Mouse (Mus musculus): Measurements from ENCODE around the gene Selp. TPM values are rescaled to one million over a fixed set of nuclear protein-coding genes. Genes with fewer than 3 reads are reported as not detected.

Gene Selp
- 0.75 and 1.2 TPM in 2 replicates for polyA plus RNA-seq (2015; fragmentation: Nextera tagmentation; extraction: Ambion mirVana)

- H3K9ac ChIP-seq (ENCODE audit: low read depth, low read length): no peak within 1 kb of the TSS
- no peak within 1 kb of the TSS for H3K4me2 ChIP-seq (ENCODE audit: low read depth, low read length)
- H3K36me3 ChIP-seq (ENCODE audit: control insufficient read depth, insufficient read depth): no peaks in the 10 kb centered on the region
- no peak for ATAC-seq (ENCODE audit: low read depth)
- no peaks in the 10 kb centered on the region for H3K9me3 ChIP-seq (replicated peaks; ENCODE audit: control insufficient read depth, low read length)
- H3K4me1 ChIP-seq (ENCODE audit: control insufficient read depth, low read depth, low read length): no peaks in the 10 kb centered on the region
- H3K27me3 ChIP-seq (ENCODE audit: control insufficient read depth, insufficient read depth, low read depth, low read length): no peaks in the 10 kb centered on the region
- no peak within 1 kb of the TSS for H3K27ac ChIP-seq (ENCODE audit: low read length)
- WGBS (ENCODE audit: insufficient replicate concordance): 35% methylated on average over 8 of the region's 8 CpGs
- H3K4me3 ChIP-seq (ENCODE audit: low read depth, low read length): no peak within 1 kb of the TSS
Observed at GRCm38 (mm10) chr1:164114947-164115493, at the start of gene Selp. Gene Selp (plus strand): TSS chr1:164115264.

DNA sequence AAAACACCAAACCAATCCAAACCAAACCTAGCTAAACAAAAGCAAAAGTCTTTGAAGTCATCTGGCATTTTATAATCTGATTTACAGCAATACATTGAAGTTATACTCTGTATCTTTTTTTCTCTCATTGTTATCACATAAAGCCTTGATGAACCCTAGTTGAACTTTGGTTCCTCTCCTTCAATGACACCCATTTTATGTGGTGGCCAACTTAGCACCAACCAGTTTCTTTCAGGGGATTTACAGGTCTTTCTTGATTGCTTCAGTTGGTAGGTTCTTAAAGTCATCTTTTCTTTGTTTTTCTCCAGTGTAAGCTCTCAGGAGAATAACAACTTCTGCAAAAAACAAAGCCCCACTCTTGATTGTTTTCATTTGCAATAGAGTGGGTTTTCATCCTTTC is 45.8 kb upstream of the Selp start:
- no peaks in the 10 kb centered on the region for H3K9me3 ChIP-seq (replicated peaks; ENCODE audit: control insufficient read depth, low read length)
- no peaks in the 10 kb centered on the region; the same call in 1 of the 2 replicates for H3K4me1 ChIP-seq (ENCODE audit: control insufficient read depth, low read depth, low read length)
- no peak for ATAC-seq (ENCODE audit: low read depth)
- H3K27ac ChIP-seq (ENCODE audit: low read length): no peak overlapping the region
- H3K36me3 ChIP-seq (ENCODE audit: control insufficient read depth, insufficient read depth): no peaks in the 10 kb centered on the region
- no peak overlapping the region for H3K9ac ChIP-seq (ENCODE audit: low read depth, low read length)
- H3K27me3 ChIP-seq (ENCODE audit: control insufficient read depth, insufficient read depth, low read depth, low read length): no peaks in the 10 kb centered on the region
- no peak overlapping the region for H3K4me2 ChIP-seq (ENCODE audit: low read depth, low read length)
- no peak overlapping the region for H3K4me3 ChIP-seq (ENCODE audit: low read depth, low read length)

DNA sequence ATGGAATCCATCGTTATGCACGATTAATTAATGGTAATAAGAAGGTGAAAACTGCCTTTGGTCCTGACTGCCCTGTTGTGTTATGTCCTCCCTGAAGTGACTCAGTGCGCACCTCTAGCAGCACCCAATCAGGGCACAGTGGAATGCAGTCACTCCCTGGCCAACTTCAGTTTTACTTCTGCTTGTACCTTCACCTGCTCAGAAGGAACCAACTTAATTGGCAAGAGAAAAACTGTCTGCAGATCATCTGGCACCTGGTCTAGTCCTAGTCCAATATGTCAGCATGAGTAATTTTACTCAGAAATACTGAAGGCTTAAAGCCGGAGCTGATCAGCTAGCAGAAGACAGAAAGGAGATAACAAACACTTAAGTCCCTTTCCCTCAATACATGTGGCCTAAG is 44.6 kb upstream of the Selp start:
- no peak for ATAC-seq (ENCODE audit: low read depth)
- no peaks in the 10 kb centered on the region; the same call in 1 of the 2 replicates for H3K4me1 ChIP-seq (ENCODE audit: control insufficient read depth, low read depth, low read length)
- H3K9me3 ChIP-seq (replicated peaks; ENCODE audit: control insufficient read depth, low read length): no peaks in the 10 kb centered on the region
- no peaks in the 10 kb centered on the region for H3K36me3 ChIP-seq (ENCODE audit: control insufficient read depth, insufficient read depth)
- no peak overlapping the region for H3K27ac ChIP-seq (ENCODE audit: low read length)
- 62% methylated on average over 4 of the region's 4 CpGs for WGBS (ENCODE audit: insufficient replicate concordance)
- H3K4me3 ChIP-seq (ENCODE audit: low read depth, low read length): no peak overlapping the region
- H3K4me2 ChIP-seq (ENCODE audit: low read depth, low read length): no peak overlapping the region
- H3K9ac ChIP-seq (ENCODE audit: low read depth, low read length): no peak overlapping the region
- H3K27me3 ChIP-seq (ENCODE audit: control insufficient read depth, insufficient read depth, low read depth, low read length): no peaks in the 10 kb centered on the region

- Histone ChIP-seq H3K36me3 (ENCODE audit: control insufficient read depth, insufficient read depth) (no peaks in the 10 kb centered on the region), H3K4me2 (ENCODE audit: low read depth, low read length) (no peak overlapping the region), H3K9ac (ENCODE audit: low read depth, low read length) (no peak overlapping the region), H3K4me1 (ENCODE audit: control insufficient read depth, low read depth, low read length) (no peaks in the 10 kb centered on the region; the same call in 1 of the 2 replicates), H3K27ac (ENCODE audit: low read length) (no peak overlapping the region), H3K27me3 (ENCODE audit: control insufficient read depth, insufficient read depth, low read depth, low read length) (no peaks in the 10 kb centered on the region), H3K4me3 (ENCODE audit: low read depth, low read length) (no peak overlapping the region), H3K9me3 (replicated peaks; ENCODE audit: control insufficient read depth, low read length) (no peaks in the 10 kb centered on the region)
- WGBS (ENCODE audit: insufficient replicate concordance): 32% methylated on average over 7 of the region's 7 CpGs
- no peak for ATAC-seq (ENCODE audit: low read depth)
Observed at GRCm38 (mm10) chr1:164071111-164071510, 44.0 kb upstream of the Selp start.

DNA sequence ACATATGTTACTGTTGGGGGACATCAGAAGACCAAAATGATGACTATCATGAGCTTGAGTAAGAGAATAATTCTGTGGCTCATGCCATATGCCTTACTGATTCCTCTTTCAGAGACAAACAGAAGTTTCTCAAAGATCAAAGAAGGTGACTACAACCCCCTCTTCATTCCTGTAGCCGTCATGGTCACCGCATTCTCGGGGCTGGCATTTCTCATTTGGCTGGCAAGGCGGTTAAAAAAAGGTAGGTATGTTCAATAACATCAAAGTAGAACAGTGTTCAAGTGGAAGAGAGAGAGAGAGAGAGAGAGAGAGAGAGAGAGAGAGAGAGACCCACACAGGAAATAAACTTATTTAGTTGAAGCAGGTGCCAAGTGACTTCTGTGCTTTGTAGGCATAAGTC is 43.1 kb upstream of the Selp start:
- no peak for ATAC-seq (ENCODE audit: low read depth)
- H3K27ac ChIP-seq (ENCODE audit: low read length): no peak overlapping the region

GRCm38 (mm10) chr1:164073091-164073490 is 42.0 kb upstream of the Selp start:
- H3K9ac ChIP-seq (ENCODE audit: low read depth, low read length): no peak overlapping the region
- no peak overlapping the region for H3K4me3 ChIP-seq (ENCODE audit: low read depth, low read length)
- H3K27me3 ChIP-seq (ENCODE audit: control insufficient read depth, insufficient read depth, low read depth, low read length): no peaks in the 10 kb centered on the region
- H3K4me2 ChIP-seq (ENCODE audit: low read depth, low read length): no peak overlapping the region
- no peak overlapping the region; the same call in 1 of the 2 replicates for H3K27ac ChIP-seq (ENCODE audit: low read length)
- ATAC-seq (ENCODE audit: low read depth): no peak
- H3K4me1 ChIP-seq (ENCODE audit: control insufficient read depth, low read depth, low read length): no peaks in the 10 kb centered on the region; the same call in 1 of the 2 replicates
- no peaks in the 10 kb centered on the region for H3K9me3 ChIP-seq (replicated peaks; ENCODE audit: control insufficient read depth, low read length)
- WGBS (ENCODE audit: insufficient replicate concordance): 50% methylated on average over 9 of the region's 9 CpGs
- no peaks in the 10 kb centered on the region for H3K36me3 ChIP-seq (ENCODE audit: control insufficient read depth, insufficient read depth)

More for the DNA sequence above, 43.1 kb upstream of the Selp start:
- Histone ChIP-seq H3K27me3 (ENCODE audit: control insufficient read depth, insufficient read depth, low read depth, low read length) (no peaks in the 10 kb centered on the region), H3K9me3 (replicated peaks; ENCODE audit: control insufficient read depth, low read length) (no peaks in the 10 kb centered on the region), H3K4me1 (ENCODE audit: control insufficient read depth, low read depth, low read length) (no peaks in the 10 kb centered on the region; the same call in 1 of the 2 replicates), H3K36me3 (ENCODE audit: control insufficient read depth, insufficient read depth) (no peaks in the 10 kb centered on the region), H3K4me3 (ENCODE audit: low read depth, low read length) (no peak overlapping the region), H3K9ac (ENCODE audit: low read depth, low read length) (no peak overlapping the region), H3K4me2 (ENCODE audit: low read depth, low read length) (no peak overlapping the region)
- 75% methylated on average over 4 of the region's 4 CpGs for WGBS (ENCODE audit: insufficient replicate concordance)

DNA sequence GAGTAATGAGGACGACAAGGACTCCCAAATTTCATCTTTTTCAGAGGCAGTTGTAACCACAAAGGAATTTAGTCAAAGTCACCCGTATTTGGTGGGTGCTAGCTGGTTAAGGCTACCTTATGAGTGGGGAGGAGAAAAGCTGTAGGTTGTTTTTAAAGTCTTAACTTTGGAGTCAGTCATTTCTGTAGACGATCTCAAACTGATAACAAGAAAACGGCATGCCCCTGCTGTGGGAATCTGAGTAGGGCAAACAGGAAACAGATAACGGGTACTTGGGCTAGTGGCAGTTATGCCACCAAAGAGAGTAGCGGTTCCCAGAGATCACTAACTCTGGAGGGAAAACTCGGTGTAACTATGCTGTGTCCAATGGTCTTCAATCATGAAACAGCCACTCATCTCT is 41.3 kb upstream of the Selp start:
- no peaks in the 10 kb centered on the region; the same call in 1 of the 2 replicates for H3K4me1 ChIP-seq (ENCODE audit: control insufficient read depth, low read depth, low read length)
- no peak overlapping the region for H3K4me2 ChIP-seq (ENCODE audit: low read depth, low read length)
- H3K9me3 ChIP-seq (replicated peaks; ENCODE audit: control insufficient read depth, low read length): no peaks in the 10 kb centered on the region
- no peak overlapping the region for H3K4me3 ChIP-seq (ENCODE audit: low read depth, low read length)
- no peak for ATAC-seq (ENCODE audit: low read depth)
- H3K9ac ChIP-seq (ENCODE audit: low read depth, low read length): no peak overlapping the region
- H3K36me3 ChIP-seq (ENCODE audit: control insufficient read depth, insufficient read depth): no peaks in the 10 kb centered on the region
- peak overlapping the region; percentile 14; the same call in 1 of the 2 replicates for H3K27ac ChIP-seq (ENCODE audit: low read length)
- WGBS (ENCODE audit: insufficient replicate concordance): 16% methylated on average over 7 of the region's 7 CpGs
- H3K27me3 ChIP-seq (ENCODE audit: control insufficient read depth, insufficient read depth, low read depth, low read length): no peaks in the 10 kb centered on the region

DNA sequence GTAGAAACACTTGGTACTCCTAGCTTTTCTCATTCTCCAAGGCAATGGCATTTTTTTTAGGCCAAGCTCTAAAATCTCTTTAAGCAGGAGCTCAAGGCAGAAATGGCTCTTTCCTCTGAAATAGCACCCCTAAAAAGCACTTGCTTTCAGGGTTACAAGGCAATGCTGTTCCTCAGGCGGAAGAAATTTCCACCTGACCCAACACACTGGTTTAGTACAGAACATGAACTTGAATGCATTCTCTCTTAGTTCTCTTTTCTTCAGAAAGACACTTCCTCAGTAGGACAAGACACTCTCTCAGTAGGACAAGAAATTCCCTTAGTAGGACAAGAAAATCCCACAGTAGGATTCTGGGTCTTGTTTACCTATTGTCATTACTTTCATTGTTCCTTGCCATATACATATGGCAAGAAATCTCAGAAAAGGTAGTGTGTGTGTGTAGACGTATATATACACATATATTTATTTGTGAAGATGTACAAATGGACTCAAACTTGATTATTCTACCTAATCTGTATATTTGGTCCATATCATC is 40.4 kb upstream of the Selp start:
- no peaks in the 10 kb centered on the region; the same call in 1 of the 2 replicates for H3K4me1 ChIP-seq (ENCODE audit: control insufficient read depth, low read depth, low read length)
- H3K36me3 ChIP-seq (ENCODE audit: control insufficient read depth, insufficient read depth): no peaks in the 10 kb centered on the region
- H3K9ac ChIP-seq (ENCODE audit: low read depth, low read length): no peak overlapping the region
- no peak for ATAC-seq (ENCODE audit: low read depth)
- H3K4me2 ChIP-seq (ENCODE audit: low read depth, low read length): no peak overlapping the region
- no peaks in the 10 kb centered on the region for H3K9me3 ChIP-seq (replicated peaks; ENCODE audit: control insufficient read depth, low read length)
- H3K27me3 ChIP-seq (ENCODE audit: control insufficient read depth, insufficient read depth, low read depth, low read length): no peaks in the 10 kb centered on the region
- no peak overlapping the region for H3K4me3 ChIP-seq (ENCODE audit: low read depth, low read length)
- WGBS (ENCODE audit: insufficient replicate concordance): 57% methylated on average over 2 of the region's 2 CpGs
- no peak overlapping the region for H3K27ac ChIP-seq (ENCODE audit: low read length)

DNA sequence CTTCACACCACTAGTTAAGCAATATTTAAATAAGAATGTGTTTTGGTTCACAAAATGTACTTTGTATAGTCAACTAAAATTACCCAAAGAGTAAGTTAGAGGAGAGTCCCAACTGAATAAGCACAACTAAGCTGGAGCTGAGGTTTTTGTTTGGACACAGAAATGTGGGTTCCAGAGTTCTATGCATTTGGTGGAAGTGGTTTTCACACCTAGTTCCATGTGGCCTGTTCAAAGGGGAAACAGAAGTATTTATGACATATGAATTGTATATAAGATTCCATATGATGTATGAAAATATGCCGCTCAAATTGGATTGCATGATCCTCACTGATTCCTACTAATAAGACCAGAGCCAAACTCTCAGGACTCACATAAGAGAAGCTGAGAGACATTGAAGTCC is 39.6 kb upstream of the Selp start:
- H3K36me3 ChIP-seq (ENCODE audit: control insufficient read depth, insufficient read depth): no peaks in the 10 kb centered on the region
- no peak overlapping the region for H3K4me2 ChIP-seq (ENCODE audit: low read depth, low read length)
- H3K9me3 ChIP-seq (replicated peaks; ENCODE audit: control insufficient read depth, low read length): no peaks in the 10 kb centered on the region
- H3K4me1 ChIP-seq (ENCODE audit: control insufficient read depth, low read depth, low read length): no peaks in the 10 kb centered on the region; the same call in 1 of the 2 replicates
- peak overlapping the region; percentile 29; the same call in 1 of the 2 replicates for H3K27ac ChIP-seq (ENCODE audit: low read length)
- H3K27me3 ChIP-seq (ENCODE audit: control insufficient read depth, insufficient read depth, low read depth, low read length): no peaks in the 10 kb centered on the region
- H3K4me3 ChIP-seq (ENCODE audit: low read depth, low read length): no peak overlapping the region
- no peak overlapping the region for H3K9ac ChIP-seq (ENCODE audit: low read depth, low read length)
- 74% methylated on average over 1 of the region's 1 CpGs for WGBS (ENCODE audit: insufficient replicate concordance)
- no peak for ATAC-seq (ENCODE audit: low read depth)
